Mouse (Mus musculus): ENCODE data around the gene Cyp2d10.
"Not testable (repeated sequence)": the region's sequence is repeated elsewhere in the genome, so short reads cannot be mapped to it uniquely, and the experiment has no call there.

Cyp2d10 gene

DNA sequence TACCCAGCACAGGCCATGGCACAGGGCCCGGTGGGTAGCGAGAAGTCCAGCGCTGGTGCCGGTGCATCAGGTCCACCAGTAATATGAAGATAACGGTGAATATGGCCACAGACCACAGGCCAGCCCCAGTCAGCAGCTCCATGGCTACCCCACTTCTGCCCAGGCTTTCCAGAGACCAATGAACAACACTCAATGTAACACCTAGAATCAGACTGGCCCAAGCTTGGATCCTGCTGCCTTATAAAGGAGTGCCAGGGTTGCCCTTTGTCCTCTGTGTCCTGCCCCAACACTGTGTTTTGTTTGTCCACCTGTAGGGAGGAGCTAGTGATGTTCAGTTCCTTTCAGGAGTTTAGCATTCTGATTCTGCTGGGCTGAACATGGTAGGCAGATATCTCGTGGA, at the start of gene Cyp2d10:
Gene Cyp2d10 (minus strand): TSS at position 215 of the 400 bp plus-strand sequence.
- no peak for DNase-seq (ENCODE audit: low read depth, low spot score)

- DNase-seq (ENCODE audit: low read depth, low spot score): not testable (repeated sequence)
These were observed 49.2 kb upstream of the Cyp2d10 start for GRCm38 (mm10) chr15:82456086-82456790.

DNA sequence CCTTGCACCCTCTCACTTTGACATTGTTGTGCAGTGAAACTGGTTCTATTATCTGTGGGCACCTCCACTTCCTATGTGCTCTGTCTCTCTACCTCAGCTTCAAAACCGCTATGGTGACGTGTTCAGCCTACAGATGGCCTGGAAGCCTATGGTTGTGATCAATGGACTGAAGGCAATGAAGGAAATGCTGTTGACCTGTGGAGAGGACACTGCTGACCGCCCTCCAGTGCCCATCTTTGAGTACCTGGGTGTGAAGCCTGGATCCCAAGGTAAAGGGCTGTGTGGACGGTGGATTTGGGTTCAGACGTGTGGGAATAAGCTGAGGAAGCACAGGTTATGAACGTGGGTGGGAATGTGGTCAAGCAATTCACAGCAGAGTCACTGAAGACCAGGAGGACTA, 46.5 kb upstream of the Cyp2d10 start:
- not testable (repeated sequence) for DNase-seq (ENCODE audit: low read depth, low spot score)

- not testable (repeated sequence) for DNase-seq (ENCODE audit: low read depth, low spot score)
These were observed 45.1 kb upstream of the Cyp2d10 start for GRCm38 (mm10) chr15:82452133-82452532.

DNA sequence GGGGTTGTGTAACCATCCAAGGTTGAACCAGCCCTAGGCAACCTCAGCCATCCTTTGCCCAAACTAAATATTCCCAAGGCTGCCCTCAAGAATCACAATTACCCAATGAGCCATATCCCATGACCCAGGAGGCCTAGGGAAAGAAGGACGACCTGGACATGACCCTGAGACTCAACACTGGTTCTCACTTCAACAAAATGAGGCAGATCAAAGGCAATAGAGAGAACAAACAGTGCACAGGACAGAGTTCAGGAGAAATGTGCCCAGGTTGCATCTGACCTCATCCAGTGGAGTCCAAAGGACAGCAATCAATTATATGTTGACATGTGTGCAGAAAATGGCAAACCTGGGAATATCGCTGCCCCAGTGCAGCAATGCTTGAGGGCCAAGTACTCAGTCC, 43.0 kb upstream of the Cyp2d10 start:
- DNase-seq (ENCODE audit: low read depth, low spot score): not testable (repeated sequence)

GRCm38 (mm10) chr15:82445196-82445595, 38.2 kb upstream of the Cyp2d10 start:
- DNase-seq (ENCODE audit: low read depth, low spot score): no peak

DNA sequence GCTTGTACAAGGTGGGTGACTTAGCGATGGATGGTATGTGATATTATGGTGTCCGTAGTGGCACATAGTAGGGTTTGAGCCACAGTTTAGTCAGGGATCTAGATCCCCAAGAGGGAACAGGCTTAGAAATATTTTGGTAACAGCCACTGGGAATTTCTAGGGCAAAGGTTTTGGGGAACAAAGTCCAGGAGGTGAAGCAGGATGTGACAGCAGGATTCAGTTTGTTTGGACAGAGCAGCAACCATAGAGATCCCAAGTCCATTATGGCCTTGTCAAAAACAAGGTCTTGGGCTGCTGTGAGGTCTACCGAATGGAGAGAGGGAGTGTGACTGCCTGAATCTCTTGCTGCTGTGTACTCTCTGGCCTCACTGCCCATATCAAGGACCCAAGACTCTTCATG, 36.7 kb upstream of the Cyp2d10 start:
- DNase-seq (ENCODE audit: low read depth, low spot score): no peak

- DNase-seq (ENCODE audit: low read depth, low spot score): no peak
These were observed 31.1 kb upstream of the Cyp2d10 start for GRCm38 (mm10) chr15:82437975-82438617.

DNA sequence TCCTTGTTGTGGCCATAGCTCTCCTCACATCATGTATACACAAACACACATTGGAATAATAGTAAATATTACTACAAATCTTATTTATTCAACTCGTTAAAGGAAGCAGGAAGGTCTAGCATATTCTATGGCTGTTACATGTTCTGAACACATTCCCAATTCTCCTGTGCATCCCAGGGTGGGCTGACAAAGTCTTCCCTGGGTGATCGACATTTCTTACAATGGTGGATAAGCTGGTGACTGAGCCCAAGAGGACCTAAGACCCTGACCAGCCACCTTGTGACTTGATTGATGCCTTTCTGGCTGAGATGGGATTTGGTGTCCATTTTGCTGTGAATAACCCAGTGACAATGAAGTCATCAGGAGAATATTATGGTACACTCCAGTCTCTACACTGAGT, 28.6 kb upstream of the Cyp2d10 start:
- DNase-seq (ENCODE audit: low read depth, low spot score): no peak

DNA sequence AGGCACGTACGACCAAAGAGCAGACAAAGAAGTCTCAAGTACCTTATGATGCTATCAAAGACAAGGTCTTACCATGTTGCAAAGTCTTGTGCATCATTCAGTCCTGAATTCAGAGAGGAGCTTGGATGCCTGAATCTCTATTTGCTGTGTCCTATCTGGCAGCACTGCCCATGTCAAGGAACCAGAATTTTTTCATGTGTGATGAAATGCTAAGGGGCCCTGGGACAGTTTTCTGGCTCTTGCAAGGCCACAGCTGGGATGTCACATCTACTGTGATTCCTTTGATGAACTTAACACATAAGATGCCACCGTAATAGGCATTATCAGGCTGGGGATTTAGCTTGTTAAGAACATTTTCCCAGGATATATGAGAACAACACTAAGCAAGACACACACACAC, 28.0 kb upstream of the Cyp2d10 start:
- DNase-seq (ENCODE audit: low read depth, low spot score): no peak

DNA sequence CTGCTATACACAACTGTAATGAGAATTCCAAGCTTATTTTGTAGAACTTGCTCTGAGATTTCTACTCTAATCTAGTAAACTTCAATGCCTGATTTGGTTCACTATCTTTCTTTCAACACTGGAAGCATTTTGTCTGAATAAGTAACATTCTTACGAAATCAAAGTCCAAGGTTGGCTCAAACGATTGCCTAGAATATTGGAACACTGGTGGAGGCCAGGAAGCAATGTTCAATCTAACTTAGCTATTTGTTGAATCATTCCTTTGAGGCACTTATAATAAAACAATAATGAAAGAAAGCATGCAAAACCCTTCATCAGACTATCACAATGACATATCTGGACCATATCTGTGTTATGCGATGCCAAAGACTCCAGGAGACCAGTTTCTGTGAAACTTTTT, 27.5 kb upstream of the Cyp2d10 start:
- no peak for DNase-seq (ENCODE audit: low read depth, low spot score)

GRCm38 (mm10) chr15:82433621-82434020, 26.6 kb upstream of the Cyp2d10 start:
- no peak for DNase-seq (ENCODE audit: low read depth, low spot score)

DNA sequence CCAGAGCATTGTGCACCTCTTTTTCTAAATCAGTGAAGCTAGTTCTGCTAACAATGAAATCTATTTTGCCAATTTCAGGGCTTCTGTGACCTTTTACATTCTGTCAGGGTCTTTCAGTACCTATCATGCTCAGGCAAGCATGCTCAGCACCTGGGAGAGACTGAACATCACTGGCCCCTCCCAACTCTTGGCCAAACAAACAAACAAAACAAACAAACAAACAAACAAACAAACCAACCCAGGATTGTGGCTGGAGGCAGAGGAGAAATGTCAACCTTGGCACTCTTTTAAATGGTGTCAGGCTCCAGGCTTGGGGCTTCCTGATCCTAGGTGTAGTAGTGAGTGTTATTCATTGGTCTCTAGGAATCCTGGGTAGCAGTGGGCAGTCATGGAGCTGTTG, 26.1 kb upstream of the Cyp2d10 start, which contains the start of gene Cyp2d9:
Gene Cyp2d9 (plus strand): TSS at position 301 of the 400 bp plus-strand sequence.
- DNase-seq (ENCODE audit: low read depth, low spot score): no peak

DNA sequence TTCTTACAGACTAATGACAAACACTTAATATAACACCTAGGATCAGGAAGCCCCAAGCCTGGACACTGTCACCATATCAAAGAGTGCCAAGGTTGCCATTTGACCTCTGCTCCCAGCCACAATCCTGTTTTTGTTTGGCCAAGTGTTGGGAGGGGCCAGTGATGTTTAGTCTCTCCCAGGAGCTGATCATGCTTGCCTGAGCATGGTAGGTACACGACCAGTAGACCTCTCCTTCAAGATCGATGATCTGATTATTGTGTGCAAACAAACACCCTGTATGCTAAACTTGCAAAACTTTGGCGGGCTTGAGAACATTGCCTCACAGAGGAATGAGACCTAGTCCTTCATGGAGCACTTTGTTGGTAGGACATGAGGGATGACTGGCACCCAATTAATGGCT, 16.5 kb upstream of the Cyp2d10 start:
- DNase-seq (ENCODE audit: low read depth, low spot score): no peak

DNA sequence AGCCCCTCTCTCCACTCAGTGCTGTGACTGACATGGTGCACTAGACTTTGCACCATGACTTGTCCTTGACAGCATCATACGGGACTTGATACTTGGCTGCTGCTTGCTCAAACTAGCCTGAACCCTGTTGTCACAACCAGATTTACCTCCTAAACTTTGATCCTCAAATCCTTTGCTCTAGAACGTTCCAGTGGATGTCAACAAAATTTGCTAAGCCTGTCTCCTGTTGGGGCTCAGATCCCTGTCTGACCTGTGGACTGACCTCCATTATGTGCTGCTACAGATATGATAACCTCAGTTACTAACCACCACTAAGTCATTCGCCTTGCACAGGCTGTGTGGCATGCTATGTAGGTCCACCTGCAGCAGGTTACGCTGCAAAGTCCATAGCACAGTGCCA, 15.9 kb upstream of the Cyp2d10 start:
- no peak for DNase-seq (ENCODE audit: low read depth, low spot score)

DNA sequence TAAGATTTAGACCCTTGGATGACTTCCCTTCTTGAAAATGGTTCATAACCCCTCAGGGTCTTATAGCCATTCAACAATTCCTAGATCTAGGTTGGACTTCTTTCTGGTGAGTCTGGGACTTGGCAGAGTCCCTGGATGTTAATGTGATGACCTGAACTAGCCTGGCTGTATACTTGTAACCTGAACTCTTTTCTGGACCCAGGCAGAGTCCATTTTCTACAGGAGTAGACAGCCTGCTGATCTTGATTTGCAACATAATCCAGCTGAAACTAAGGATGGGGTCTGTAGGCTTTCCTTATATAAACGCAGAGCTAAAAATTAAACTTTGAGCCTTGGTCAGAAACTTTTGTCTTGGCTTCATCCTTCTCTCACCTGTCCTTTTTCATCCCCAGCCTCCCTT, 11.6 kb upstream of the Cyp2d10 start:
- no peak for DNase-seq (ENCODE audit: low read depth, low spot score)

DNA sequence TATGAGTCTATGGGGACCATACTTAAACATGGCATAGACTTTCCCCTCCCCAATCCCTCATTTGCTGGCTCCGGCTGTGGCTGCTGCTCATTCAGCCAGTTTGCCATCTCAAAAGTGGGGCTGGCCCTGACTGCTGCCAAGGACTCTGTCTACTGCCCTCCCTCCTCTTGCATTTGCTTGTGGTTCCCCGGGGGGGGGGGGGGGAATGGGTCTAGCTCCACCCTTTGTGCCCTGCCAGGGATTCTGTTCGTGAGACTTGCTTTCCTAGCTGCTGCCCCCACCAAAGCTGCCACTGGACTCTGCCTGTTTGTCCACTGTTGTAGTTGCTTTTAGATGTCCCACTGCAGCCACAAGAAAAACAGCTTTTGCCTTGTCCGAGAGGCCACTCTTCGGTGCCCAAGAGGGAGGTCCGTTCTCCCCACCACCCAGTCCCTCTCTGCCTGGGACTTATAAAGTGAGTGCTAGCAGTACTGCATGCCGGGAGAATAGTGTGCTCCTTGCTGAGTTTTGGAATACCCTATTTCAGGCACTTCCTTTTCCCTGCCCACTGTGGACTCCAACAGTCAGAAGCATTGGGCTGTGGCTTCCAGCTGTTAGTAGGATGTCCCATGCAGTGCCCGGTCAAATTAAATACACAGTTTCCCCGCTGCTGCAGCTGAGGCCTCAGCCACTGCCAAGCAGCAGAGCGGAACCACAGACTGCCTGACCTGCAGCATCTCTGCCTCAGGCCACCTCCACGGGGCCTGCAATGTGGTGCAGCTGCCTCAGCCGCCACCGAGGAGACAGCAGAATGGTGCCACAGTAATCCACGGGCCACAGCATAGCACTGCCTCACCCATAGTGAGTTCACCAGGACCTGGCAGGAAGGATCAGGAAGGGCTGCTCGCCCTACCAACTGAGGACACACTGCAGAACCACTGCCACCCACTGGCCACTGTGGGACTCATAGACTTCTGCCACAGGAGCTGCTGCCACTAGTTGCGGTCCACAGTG, 10.1 kb upstream of the Cyp2d10 start:
- peak; percentile 75 for DNase-seq (ENCODE audit: low read depth, low spot score)

- no peak for DNase-seq (ENCODE audit: low read depth, low spot score)
These were observed 541 bp upstream of the Cyp2d10 start for GRCm38 (mm10) chr15:82407536-82407935.

DNA sequence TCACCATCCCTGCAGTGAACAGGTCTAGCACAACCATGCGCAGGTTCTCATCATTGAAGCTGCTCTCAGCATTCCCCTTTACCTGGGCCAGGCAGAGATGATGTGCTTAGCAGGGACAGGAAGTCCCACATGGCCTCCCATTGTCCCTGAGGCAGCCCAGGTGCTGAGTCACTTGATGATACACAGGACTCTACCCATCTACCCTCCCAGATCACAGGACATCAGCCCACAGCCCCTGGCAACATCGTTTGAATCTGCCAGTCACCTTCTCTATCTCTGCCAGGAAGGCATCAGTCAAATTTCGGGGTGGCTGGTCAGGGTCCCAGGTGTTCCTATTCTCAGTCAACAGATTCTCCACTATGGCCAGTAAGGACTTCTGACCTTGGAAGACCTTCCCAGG, 2.8 kb downstream of the Cyp2d10 start:
- no peak for DNase-seq (ENCODE audit: low read depth, low spot score)

DNA sequence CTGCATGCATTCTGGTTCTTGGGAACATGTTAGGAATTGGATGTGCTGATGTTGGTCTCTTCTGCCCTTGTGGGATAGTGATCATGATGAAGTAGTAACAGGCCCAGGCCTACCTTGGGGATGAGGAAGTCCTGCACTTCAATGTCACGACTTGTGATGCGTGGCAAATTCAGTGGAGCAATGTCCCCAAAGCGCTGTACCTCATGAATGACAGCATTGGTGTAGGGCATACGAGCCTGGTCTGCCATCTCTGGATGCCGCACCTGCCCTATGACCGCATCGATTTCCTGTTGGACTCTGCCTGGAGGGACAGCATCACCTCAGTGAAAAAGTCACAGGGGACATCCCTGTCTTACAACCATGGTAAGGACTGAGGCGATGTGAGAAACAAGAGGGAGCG, 3.4 kb downstream of the Cyp2d10 start:
- no peak for DNase-seq (ENCODE audit: low read depth, low spot score)

DNA sequence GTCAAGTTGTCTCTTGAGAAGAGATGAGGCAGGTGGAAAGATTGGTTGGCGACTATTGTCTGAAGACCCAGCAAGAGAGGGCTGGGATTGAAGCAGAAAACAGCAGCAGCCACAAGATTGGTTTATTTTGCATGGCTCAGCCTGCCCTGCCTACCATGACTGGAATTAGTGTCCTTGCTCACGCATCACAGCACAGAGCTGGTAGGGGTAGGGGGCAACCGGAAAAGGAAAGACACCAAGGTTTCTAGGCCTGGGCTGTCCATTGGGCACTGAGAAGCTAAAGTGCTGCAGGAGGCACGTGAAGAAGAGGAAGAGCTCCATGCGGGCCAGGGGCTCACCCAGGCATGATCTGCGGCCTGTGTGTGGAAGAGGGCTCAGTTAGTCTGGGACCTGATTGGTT, 4.3 kb downstream of the Cyp2d10 start:
- DNase-seq (ENCODE audit: low read depth, low spot score): no peak

DNA sequence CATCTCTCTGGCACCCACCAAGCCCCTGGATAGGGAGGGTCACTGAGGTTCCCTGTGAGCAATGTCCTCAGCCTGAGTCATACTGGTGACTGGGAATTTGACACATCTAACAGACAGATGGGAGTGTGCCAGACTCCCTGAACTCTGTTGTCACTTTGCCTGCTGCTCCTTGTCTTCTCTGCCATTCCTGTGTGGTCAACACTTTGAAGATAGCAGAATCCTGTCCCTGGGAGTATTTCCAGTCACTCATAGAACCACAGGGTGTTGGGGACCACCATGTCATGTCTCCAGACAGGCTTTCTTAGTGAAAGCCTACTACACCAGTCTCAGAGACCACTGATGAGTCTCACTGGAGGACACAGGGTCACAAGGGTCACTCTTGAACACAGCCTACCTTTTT, 4.9 kb downstream of the Cyp2d10 start:
- DNase-seq (ENCODE audit: low read depth, low spot score): no peak
